Mouse (Mus musculus) ES-E14 (cell line): ENCODE data around the gene Slc7a9. TPM values are rescaled to one million over a fixed set of nuclear protein-coding genes. Genes with fewer than 3 reads are reported as not detected.

Experiments used
- DNase-seq: peaks from one replicate; pipeline ENCODE4 v3.0.0-alpha.2; 2013; ENCODE audit warnings: low read depth, low spot score
- H3K27ac ChIP-seq: 2 replicates; pipeline ENCODE4 v1.5.1; 2012; ENCODE audit warnings: low read depth, mild to moderate bottlenecking, low read length, moderate library complexity, mixed read lengths; ENCODE audit not compliant: poor library complexity, insufficient read depth, severe bottlenecking
- H3K36me3 ChIP-seq: 2 replicates; pipeline ENCODE4 v1.6.1; 2012; ENCODE audit warnings: mild to moderate bottlenecking, low read length, moderate library complexity, mixed read lengths; ENCODE audit not compliant: control insufficient read depth, poor library complexity, insufficient read depth, severe bottlenecking
- H3K4me1 ChIP-seq, 2 experiments: fragments of 150-350 bp in 1 of 2; sonication (generic) in 1 of 2; 2 replicates each; pipeline ENCODE4 v1.6.1; 2012; ENCODE audit warnings: low read length in 2 of 2, mild to moderate bottlenecking in 1 of 2, mixed read lengths in 1 of 2; ENCODE audit not compliant: control insufficient read depth in 2 of 2, insufficient read depth in 2 of 2, poor library complexity in 1 of 2
- H3K4me3 ChIP-seq, 2 experiments: fragments of 150-350 bp in 1 of 2; sonication (generic) in 1 of 2; 2 replicates each; pipeline ENCODE4 v1.5.1; 2012; ENCODE audit warnings: low read length in 2 of 2, low read depth in 1 of 2, mild to moderate bottlenecking in 1 of 2, mixed read lengths in 1 of 2; ENCODE audit not compliant: insufficient read depth in 1 of 2, poor library complexity in 1 of 2, severe bottlenecking in 1 of 2
- H3K9ac ChIP-seq: 2 replicates; pipeline ENCODE4 v1.6.1; 2012; ENCODE audit warnings: low read depth, mild to moderate bottlenecking, low read length, mixed read lengths; ENCODE audit not compliant: poor library complexity, insufficient read depth, severe bottlenecking
- H3K9me3 ChIP-seq: fragments of 150-350 bp; sonication (generic); 2 replicates; pipeline ENCODE4 v1.6.1; 2012; ENCODE audit warnings: low read depth, mild to moderate bottlenecking, low read length; ENCODE audit not compliant: control insufficient read depth, insufficient read depth
- CHD2 ChIP-seq: IDR thresholded peaks from 2 replicates; pipeline ENCODE4 v1.6.1; 2014; ENCODE audit warnings: mild to moderate bottlenecking, low read depth, low read length, inconsistent platforms
- HCFC1 ChIP-seq: IDR thresholded peaks from 2 replicates; pipeline ENCODE4 v1.6.1; 2012; ENCODE audit warnings: low read length, inconsistent platforms, borderline replicate concordance; ENCODE audit not compliant: insufficient read depth
- MAFK ChIP-seq: IDR thresholded peaks from 2 replicates; pipeline ENCODE4 v1.6.1; 2014; ENCODE audit warnings: mild to moderate bottlenecking, low read depth, low read length, inconsistent platforms; ENCODE audit not compliant: insufficient read depth
- ZC3H11A ChIP-seq: IDR thresholded peaks from 2 replicates; pipeline ENCODE4 v1.6.1; 2012; ENCODE audit warnings: low read depth, mild to moderate bottlenecking, inconsistent platforms, low read length, borderline replicate concordance
- ZNF384 ChIP-seq: IDR thresholded peaks from 2 replicates; pipeline ENCODE4 v1.6.1; 2012; ENCODE audit warnings: low read depth, low read length, inconsistent platforms
- in situ Hi-C, 2 experiments: fragments of 600-800 bp; cut with MboI; formaldehyde crosslinking; loops; one replicate each; pipeline ENCODE4 v1.15.1; 2025; ENCODE audit warnings: low sequenced_read_pairs in 2 of 2, inconsistent platforms in 1 of 2; ENCODE audit not compliant: unreplicated experiment in 2 of 2
- total RNA-seq: library from RNA; depleted of rRNA; stranded (reverse); fragments of 300-350 nt; gene quantifications from 2 replicates; pipeline ENCODE4 v1.2.3, GENCODE M21; 2012

The Slc7a9 gene
- total RNA-seq, 1 experiment, result 0.62 TPM

DNA sequence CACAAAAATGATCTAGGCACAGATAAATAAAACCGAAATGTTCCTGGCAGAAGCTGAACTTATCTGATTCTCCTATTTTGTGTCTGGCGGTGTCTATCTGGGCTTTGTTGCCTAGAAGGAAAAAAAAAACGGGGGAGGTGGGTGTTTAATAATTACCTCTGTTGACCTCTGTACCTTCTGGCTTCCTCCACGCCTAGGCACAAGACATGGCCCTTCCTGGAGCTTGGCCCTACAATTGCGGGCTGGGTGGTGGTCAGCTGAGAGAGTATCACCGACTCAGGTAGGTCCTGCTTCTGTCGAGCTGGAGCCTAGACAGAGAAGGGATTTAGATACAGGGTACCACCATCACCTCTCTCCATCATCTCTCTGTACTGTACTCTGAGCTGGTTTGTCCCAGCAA is 271 bp downstream of the Slc7a9 start:
- peaks cover 2 to 18% of the 10 kb centered on the region in 2 experiments; a peak in 3 of 4 replicates for H3K4me1 ChIP-seq
- H3K27ac ChIP-seq, result peak overlapping the region; percentile 76
- no peak for TF ChIP-seq ZC3H11A
- no peak for TF ChIP-seq ZNF384
- TF ChIP-seq CHD2, result no peak
- no peak for TF ChIP-seq MAFK
- TF ChIP-seq HCFC1, result no peak
- no peaks in the 10 kb centered on the region for H3K36me3 ChIP-seq
- DNase-seq, result no peak
- in situ Hi-C loops, result no loop called here
- no peak overlapping the region for H3K4me3 ChIP-seq
- no peaks in the 10 kb centered on the region for H3K9me3 ChIP-seq
- peak overlapping the region; percentile 59; the same call in 1 of the 2 replicates for H3K9ac ChIP-seq

DNA sequence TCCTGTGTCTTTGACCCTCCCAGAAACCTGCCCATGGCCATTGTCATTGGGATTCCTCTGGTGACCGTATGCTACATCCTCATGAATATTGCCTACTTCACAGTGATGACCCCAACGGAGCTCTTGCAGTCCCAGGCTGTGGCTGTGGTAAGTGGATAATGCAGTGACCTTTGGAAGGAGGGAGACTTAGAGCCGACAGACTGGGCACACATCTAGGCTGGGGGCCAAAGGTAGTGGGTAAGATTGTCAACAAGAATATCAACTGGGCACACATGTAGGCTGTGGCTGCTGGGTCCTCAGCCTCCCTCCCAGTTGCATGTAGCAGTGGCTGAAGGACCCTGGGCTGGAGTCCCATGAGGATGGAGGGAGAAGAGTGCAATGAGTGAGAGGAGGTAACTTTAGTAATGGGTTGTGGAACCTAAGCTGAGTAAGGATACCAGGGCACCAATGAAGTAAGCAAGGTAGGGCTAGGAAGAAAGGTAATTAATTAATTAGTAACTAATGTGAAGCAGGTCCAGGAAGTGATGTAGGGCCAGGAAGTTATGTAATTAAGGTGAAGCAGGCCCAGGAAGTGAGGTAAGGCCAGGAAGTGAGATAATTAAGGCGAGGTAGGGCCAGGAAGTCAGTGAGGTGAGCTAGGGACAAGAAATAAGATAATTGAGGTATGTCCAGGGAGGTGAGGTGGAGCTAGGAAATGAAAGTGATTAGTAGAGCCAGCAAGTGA is 7.7 kb downstream of the Slc7a9 start:
- H3K36me3 ChIP-seq, result no peaks in the 10 kb centered on the region
- H3K27ac ChIP-seq, result no peak overlapping the region
- H3K9ac ChIP-seq, result no peak overlapping the region
- no peak for TF ChIP-seq HCFC1
- TF ChIP-seq CHD2, result no peak
- no peak for TF ChIP-seq ZC3H11A
- no peak for TF ChIP-seq ZNF384
- peaks cover 0 to 2% of the 10 kb centered on the region in 2 experiments; a peak in 1 of 4 replicates for H3K4me1 ChIP-seq
- H3K4me3 ChIP-seq, result no peak overlapping the region
- no peaks in the 10 kb centered on the region for H3K9me3 ChIP-seq
- DNase-seq, result no peak
- in situ Hi-C loops, result no loop called here

DNA sequence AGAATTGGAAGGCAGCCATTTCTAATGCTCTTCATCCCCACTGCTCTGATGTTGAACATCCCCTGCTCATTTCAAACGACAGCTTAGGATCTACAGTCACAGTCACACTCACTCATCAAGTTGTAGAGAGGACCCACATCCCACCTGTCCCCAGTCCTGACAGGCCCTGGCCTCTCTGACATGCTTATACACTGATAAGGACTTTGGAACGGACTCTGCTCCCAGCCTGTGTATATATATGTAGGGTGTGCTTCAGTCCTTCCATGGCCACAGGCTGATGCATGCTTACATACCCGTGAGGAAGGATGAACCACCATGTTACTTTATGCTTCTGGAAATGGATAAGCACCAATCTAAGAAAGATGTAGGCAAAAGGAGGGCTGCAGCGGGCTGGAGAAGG is 12.4 kb downstream of the Slc7a9 start:
- no peak overlapping the region for H3K4me3 ChIP-seq
- no peaks in the 10 kb centered on the region for H3K9me3 ChIP-seq
- H3K4me1 ChIP-seq, result peaks cover 0 to 7% of the 10 kb centered on the region in 2 experiments; a peak in 2 of 4 replicates
- in situ Hi-C loops, result no loop called here
- no peak for DNase-seq
- no peak overlapping the region for H3K27ac ChIP-seq
- H3K9ac ChIP-seq, result no peak overlapping the region
- TF ChIP-seq MAFK, result no peak
- TF ChIP-seq ZNF384, result no peak
- TF ChIP-seq HCFC1, result no peak
- TF ChIP-seq CHD2, result no peak
- TF ChIP-seq ZC3H11A, result no peak
- peaks cover 3% of the 10 kb centered on the region; the same call in 1 of the 2 replicates for H3K36me3 ChIP-seq

DNA sequence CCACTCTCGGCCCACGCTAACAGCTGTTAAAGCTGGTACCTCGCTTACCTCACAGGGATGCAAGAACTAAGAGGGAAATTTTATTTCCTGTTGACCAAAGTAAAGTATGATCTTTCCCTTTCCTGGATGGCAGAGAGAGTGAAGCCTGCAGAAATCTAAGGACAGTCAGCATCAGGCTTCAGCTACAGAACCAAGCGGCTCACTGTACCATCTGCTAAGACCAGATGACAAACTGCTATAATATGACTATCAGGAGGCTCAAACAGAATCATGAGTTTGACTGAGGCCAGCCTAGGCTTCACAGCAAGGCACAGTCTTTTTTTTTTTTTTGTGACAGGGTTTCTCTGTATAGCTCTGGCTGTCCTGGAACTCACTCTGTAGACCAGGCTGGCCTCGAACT is 16.4 kb downstream of the Slc7a9 start:
- no peak for DNase-seq
- Histone ChIP-seq H3K9ac (no peak overlapping the region), H3K4me3 (no peak overlapping the region), H3K27ac (no peak overlapping the region), H3K9me3 (no peaks in the 10 kb centered on the region), H3K4me1 (peaks cover 0 to 18% of the 10 kb centered on the region in 2 experiments; a peak in 3 of 4 replicates), H3K36me3 (peaks cover 15% of the 10 kb centered on the region)
- TF ChIP-seq MAFK (no peak), CHD2 (no peak), HCFC1 (no peak), ZC3H11A (no peak), ZNF384 (no peak)
- in situ Hi-C loops, result no loop called here

DNA sequence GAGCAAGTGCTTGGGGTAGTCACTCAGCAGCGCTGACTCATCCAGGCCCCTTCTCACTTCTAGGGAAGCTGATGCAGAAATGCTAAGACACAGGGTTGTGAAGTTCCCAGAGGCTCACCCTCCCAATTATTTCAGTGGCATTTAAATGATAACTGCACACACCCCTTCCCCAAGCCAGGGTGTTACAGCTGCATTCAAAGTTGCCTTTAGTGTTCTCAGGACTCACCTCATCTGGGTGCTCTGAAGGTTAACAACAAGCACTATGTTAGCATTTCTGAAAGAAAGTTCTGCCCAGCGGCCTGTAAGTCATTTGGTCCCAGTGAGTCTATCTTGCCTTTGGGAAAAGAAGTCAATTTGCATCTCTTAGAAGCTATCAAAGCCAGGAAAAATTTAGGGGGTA is 19.3 kb downstream of the Slc7a9 start:
- Histone ChIP-seq H3K9me3 (no peaks in the 10 kb centered on the region), H3K4me3 (no peak overlapping the region), H3K9ac (no peak overlapping the region), H3K4me1 (peaks cover 0 to 15% of the 10 kb centered on the region in 2 experiments; a peak in 3 of 4 replicates), H3K36me3 (peaks cover 22% of the 10 kb centered on the region), H3K27ac (no peak overlapping the region)
- in situ Hi-C loops, result no loop called here
- TF ChIP-seq ZC3H11A (no peak), CHD2 (no peak), HCFC1 (no peak), ZNF384 (no peak), MAFK (no peak)
- peak; percentile 60 for DNase-seq
